Comparison of ENCODE assay signal across 16 mouse cellular contexts in genomic region chr14:73607732-73608131, GRCm38 (mm10). TPM values are rescaled to one million over a fixed set of nuclear protein-coding genes. Genes with fewer than 3 reads are reported as not detected.
DNase-seq lines count a peak whose midpoint lies in the region; ATAC-seq and TF ChIP-seq lines count a peak whose summit lies in the region.
"Had no signal": no experiment of that assay in that cellular context is flagged by ENCODE, and none has a peak within 500 bp of the region (broad histone marks: within the 10 kb centered on the region; RNA-seq: fewer than 3 reads in every experiment).

No protein-coding gene starts in this region.

- H3K4me2 ChIP-seq in kidney, postnatal 0 days (ENCODE audit: low read length) = no peak overlapping the region

- H3K27me3 ChIP-seq in kidney, postnatal 0 days (ENCODE audit: insufficient read depth, low read length) = no peaks in the 10 kb centered on the region
- H3K27me3 ChIP-seq in embryonic facial prominence, embryonic 10.5 days (replicated peaks; ENCODE audit: low read depth, poor library complexity, severe bottlenecking) = no peaks in the 10 kb centered on the region

- no peaks in the 10 kb centered on the region for H3K9me3 ChIP-seq in kidney, postnatal 0 days (replicated peaks; ENCODE audit: low read length)
- H3K9me3 ChIP-seq in embryonic facial prominence, embryonic 10.5 days = no peaks in the 10 kb centered on the region; the same call in 1 of the 2 replicates
- H3K9me3 ChIP-seq: heart, embryonic 10.5 days had no signal

- H3K36me3 ChIP-seq in kidney, postnatal 0 days (ENCODE audit: insufficient read depth, low read length) = no peaks in the 10 kb centered on the region
- peaks cover 32% of the 10 kb centered on the region for H3K36me3 ChIP-seq in embryonic facial prominence, embryonic 10.5 days (replicated peaks)

- H3K27ac ChIP-seq in kidney, postnatal 0 days = no peak overlapping the region
- no peak overlapping the region for H3K27ac ChIP-seq in embryonic facial prominence, embryonic 10.5 days (replicated peaks)
- H3K27ac ChIP-seq: heart, embryonic 10.5 days had no signal

- TF ChIP-seq CTCF in kidney, postnatal 0 days (IDR thresholded peaks at IDR 0.05; ENCODE audit: low read depth) = no peak

- ATAC-seq in kidney, postnatal 0 days (replicated peaks; ENCODE audit: low FRiP score, low read depth) = peak; percentile 66
- ATAC-seq: forebrain, embryonic 16.5 days had no signal

- no peak overlapping the region for H3K9ac ChIP-seq in kidney, postnatal 0 days (ENCODE audit: low read depth, low read length)

- no peaks in the 10 kb centered on the region for H3K4me1 ChIP-seq in kidney, postnatal 0 days (replicated peaks; ENCODE audit: insufficient read depth, low read length)
- H3K4me1 ChIP-seq in embryonic facial prominence, embryonic 10.5 days = peaks cover 8% of the 10 kb centered on the region; the same call in 1 of the 2 replicates

- H3K4me3 ChIP-seq in kidney, postnatal 0 days (replicated peaks; ENCODE audit: low read depth, low read length) = no peak overlapping the region
- H3K4me3 ChIP-seq in embryonic facial prominence, embryonic 10.5 days = no peak overlapping the region
- H3K4me3 ChIP-seq: heart, embryonic 10.5 days had no signal

- peak; percentile 38 for DNase-seq in kidney, postnatal 0 days (ENCODE audit: low spot score)
- no peak for DNase-seq in kidney, postnatal 10 days
- DNase-seq in adrenal gland, adult 8-10 months = peak; percentile 60
- peak; percentile 17 for DNase-seq in embryonic facial prominence, embryonic 10.5 days (ENCODE audit: low spot score)
- peak; percentile 4 for DNase-seq in lung, postnatal 36 days
- DNase-seq in testis, postnatal 14 days (ENCODE audit: low spot score) = no peak
- DNase-seq in right cerebral cortex, postnatal 4 days = no peak
- DNase-seq: cerebellum, postnatal 14 days; heart, postnatal 36 days had no signal

- 33% methylated on average over 4 of the region's 4 CpGs for WGBS in kidney, postnatal 0 days
- WGBS in embryonic facial prominence, embryonic 10.5 days = 55% methylated on average over 4 of the region's 4 CpGs

RNA-seq across cellular contexts. Expression of gene Gm21750, which starts 53.3 kb away (rescaled TPM):
- polyA plus RNA-seq in kidney, postnatal 0 days (2015; fragmentation: Nextera tagmentation; extraction: Ambion mirVana) = not detected in 2 replicates
- total RNA-seq in adrenal gland, adult 8-10 months (2022) = not detected
- not detected in 2 replicates for polyA plus RNA-seq in embryonic facial prominence, embryonic 10.5 days (2016; fragmentation: Nextera tagmentation; extraction: Ambion mirVana)
- total RNA-seq: gastrocnemius, adult 8-10 months; heart, postnatal 36 days; midbrain, postnatal 0 days had no signal
- polyA plus RNA-seq: forebrain, embryonic 16.5 days; heart, embryonic 10.5 days; intestine, embryonic 14.5 days; limb, embryonic 14.5 days; midbrain, postnatal 0 days; thymus, postnatal 0 days had no signal

RNA-seq across cellular contexts. Expression of gene Nudt15, which starts 59.7 kb away (rescaled TPM):
- 7.9 and 8.9 TPM in 2 replicates for polyA plus RNA-seq in kidney, postnatal 0 days (2015; fragmentation: Nextera tagmentation; extraction: Ambion mirVana)
- 1 to 10 TPM; 5.2 to 7.2 (median 6.9) TPM for total RNA-seq in adrenal gland, adult 8-10 months (2022)
- 6.9 and 8.5 TPM in 2 replicates for polyA plus RNA-seq in embryonic facial prominence, embryonic 10.5 days (2016; fragmentation: Nextera tagmentation; extraction: Ambion mirVana)

Comparison
In these comparisons a context has a peak if more than half of its experiments do, and no peak if none do; other contexts are left out.
1. DNase-seq: peak in kidney, postnatal 0 days (single experiment), adrenal gland, adult 8-10 months (single experiment), embryonic facial prominence, embryonic 10.5 days (single experiment) and lung, postnatal 36 days (single experiment); none in kidney, postnatal 10 days (single experiment), testis, postnatal 14 days (single experiment) and right cerebral cortex, postnatal 4 days (single experiment).